Mouse (Mus musculus): ENCODE results near the gene 1810009A15Rik.
"Not testable (repeated sequence)": the region's sequence is repeated elsewhere in the genome, so short reads cannot be mapped to it uniquely, and the experiment has no call there.

1810009A15Rik gene

GRCm38 (mm10) chr19:8888511-8889385 is at the start of gene 1810009A15Rik, which contains the start of gene Gm49416:
Gene 1810009A15Rik (plus strand): TSS chr19:8888853.
Gene Gm49416 (plus strand): TSS chr19:8888926.
- peak; percentile 99 for DNase-seq (ENCODE audit: low read depth, low spot score)

GRCm38 (mm10) chr19:8839103-8839907 is 49.3 kb upstream of the 1810009A15Rik start, which contains the start of gene Gng3:
Gene Gng3 (minus strand): TSS chr19:8839194.
- peak; percentile 88 for DNase-seq (ENCODE audit: low read depth, low spot score)

- peak; percentile 65 for DNase-seq (ENCODE audit: low read depth, low spot score)
These were observed 48.5 kb upstream of the 1810009A15Rik start for GRCm38 (mm10) chr19:8839908-8840791.

- DNase-seq (ENCODE audit: low read depth, low spot score), result no peak
These were observed 47.6 kb upstream of the 1810009A15Rik start for GRCm38 (mm10) chr19:8841012-8841411.

GRCm38 (mm10) chr19:8842961-8843360 is 45.7 kb upstream of the 1810009A15Rik start:
- DNase-seq (ENCODE audit: low read depth, low spot score), result no peak

GRCm38 (mm10) chr19:8844371-8845129 is 44.1 kb upstream of the 1810009A15Rik start:
- peak; percentile 84 for DNase-seq (ENCODE audit: low read depth, low spot score)

- DNase-seq (ENCODE audit: low read depth, low spot score), result peak; percentile 60
These were observed 40.3 kb upstream of the 1810009A15Rik start for GRCm38 (mm10) chr19:8848356-8848755.

GRCm38 (mm10) chr19:8850402-8850901 is 38.2 kb upstream of the 1810009A15Rik start, which contains the start of gene Lrrn4cl:
Gene Lrrn4cl (plus strand): TSS chr19:8850768.
- DNase-seq (ENCODE audit: low read depth, low spot score), result peak; percentile 85

GRCm38 (mm10) chr19:8851639-8852038 is 37.0 kb upstream of the 1810009A15Rik start:
- no peak for DNase-seq (ENCODE audit: low read depth, low spot score)

- no peak for DNase-seq (ENCODE audit: low read depth, low spot score)
These were observed 36.3 kb upstream of the 1810009A15Rik start for GRCm38 (mm10) chr19:8852236-8852928.

GRCm38 (mm10) chr19:8853117-8853516 is 35.5 kb upstream of the 1810009A15Rik start:
- no peak for DNase-seq (ENCODE audit: low read depth, low spot score)

GRCm38 (mm10) chr19:8857689-8858088 is 31.0 kb upstream of the 1810009A15Rik start:
- peak; percentile 82 for DNase-seq (ENCODE audit: low read depth, low spot score)

- no peak for DNase-seq (ENCODE audit: low read depth, low spot score)
These were observed 29.6 kb upstream of the 1810009A15Rik start for GRCm38 (mm10) chr19:8859018-8859417.

- no peak for DNase-seq (ENCODE audit: low read depth, low spot score)
These were observed 24.4 kb upstream of the 1810009A15Rik start for GRCm38 (mm10) chr19:8864265-8864664.

- not testable (repeated sequence) for DNase-seq (ENCODE audit: low read depth, low spot score)
These were observed 18.3 kb upstream of the 1810009A15Rik start for GRCm38 (mm10) chr19:8870381-8870780.

GRCm38 (mm10) chr19:8870838-8871237 is 17.8 kb upstream of the 1810009A15Rik start:
- DNase-seq (ENCODE audit: low read depth, low spot score), result no peak

- peak; percentile 100 for DNase-seq (ENCODE audit: low read depth, low spot score)
These were observed 17.1 kb upstream of the 1810009A15Rik start, which contains the start of gene Ubxn1 for GRCm38 (mm10) chr19:8871267-8872186. Gene Ubxn1 (plus strand): TSS chr19:8871496.

- DNase-seq (ENCODE audit: low read depth, low spot score), result peak; percentile 88
These were observed 16.3 kb upstream of the 1810009A15Rik start for GRCm38 (mm10) chr19:8872266-8872840.
